Mouse (Mus musculus) heart, postnatal 14 days (tissue): ENCODE data around the gene Olfr403. TPM values are rescaled to one million over a fixed set of nuclear protein-coding genes. Genes with fewer than 3 reads are reported as not detected.
"Not testable (repeated sequence)": the region's sequence is repeated elsewhere in the genome, so short reads cannot be mapped to it uniquely, and the experiment has no call there.

Source experiments
- DNase-seq, 2 experiments: peaks; one replicate each; pipeline ENCODE4 v3.0.0; 2021 to 2022
- intact Hi-C: fragments of 180-260 bp; cut with DNase I; formaldehyde crosslinking; loops from one replicate; pipeline ENCODE4 v1.15.1; 2025
- long read RNA-seq, 2 experiments: library from polyadenylated mRNA; stranded (forward); transcript quantifications; one replicate each; pipeline ENCODE4 v2.0.0; 2021
- total RNA-seq, 2 experiments: library from RNA; stranded (reverse); gene quantifications; 2 replicates each; pipeline ENCODE4 v1.2.3; 2021

Gene Olfr403
- total RNA-seq: not detected
- long read RNA-seq, experiment 1: 0 reads
- long read RNA-seq, experiment 2: 0 reads

DNA sequence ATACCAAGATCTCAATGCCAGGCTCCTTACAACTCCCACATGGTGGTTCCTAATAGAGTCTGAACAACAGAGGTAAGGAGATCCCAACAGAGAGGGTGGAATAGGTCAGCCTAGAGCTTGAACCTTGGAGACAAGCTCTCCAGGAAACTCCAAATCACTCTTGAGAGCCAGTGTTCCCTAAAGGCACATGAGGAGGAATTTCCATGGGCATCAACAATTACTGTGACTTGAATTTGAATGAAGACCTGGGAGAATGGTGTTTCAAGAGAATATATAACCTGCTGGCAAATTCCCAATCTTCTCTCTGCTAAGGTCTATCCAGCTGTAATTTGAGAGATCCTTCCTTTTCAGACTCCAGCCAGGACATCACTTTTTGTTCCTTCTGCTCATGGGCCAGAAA, at the start of gene Olfr403:
Gene Olfr403, plus strand, starts transcription at position 301 of the 400 bp plus-strand sequence.
- DNase-seq: no peak

DNA sequence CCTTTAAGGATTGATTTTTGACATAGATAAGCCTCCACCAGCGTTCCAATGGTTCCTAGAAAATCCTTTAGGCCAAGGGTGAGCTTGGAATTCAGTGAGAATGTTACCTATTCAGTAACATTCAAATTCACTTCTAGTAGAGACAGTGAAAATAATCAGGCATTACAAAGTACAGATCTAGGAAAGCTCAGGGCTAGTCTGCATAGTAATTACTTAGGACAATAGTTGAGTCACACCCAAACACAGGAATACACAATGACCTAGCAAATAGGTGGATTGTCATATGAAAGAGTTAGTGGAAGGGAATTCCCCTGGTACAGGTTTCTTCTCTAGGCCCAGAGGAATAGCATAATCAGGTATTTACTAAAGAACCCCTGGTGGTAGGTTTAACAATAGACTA, 46.0 kb upstream of the Olfr403 start:
- DNase-seq, intact Hi-C loops: not testable (repeated sequence)

More for the DNA sequence above, at the start of gene Olfr403:
- intact Hi-C loops: no loop called here

DNA sequence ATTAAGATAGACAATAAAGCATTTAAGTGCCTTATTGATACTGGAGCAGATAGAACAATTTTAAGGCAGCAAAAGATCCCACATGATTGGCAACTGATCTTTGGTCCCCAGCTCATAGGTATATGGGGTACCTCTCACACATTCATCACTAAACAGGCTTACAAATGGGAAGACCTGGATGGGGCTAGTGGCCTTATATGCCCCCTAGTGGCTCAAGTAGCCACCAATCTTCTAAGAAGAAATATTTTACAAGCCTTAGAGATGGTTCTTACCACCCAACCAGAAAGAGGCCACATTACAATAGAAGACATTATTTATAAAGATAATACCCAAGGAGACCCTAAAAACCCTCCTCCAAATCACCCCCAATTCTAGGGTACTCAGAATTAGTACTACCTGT, 40.2 kb upstream of the Olfr403 start:
- intact Hi-C loops: no loop called here
- DNase-seq: no peak

DNA sequence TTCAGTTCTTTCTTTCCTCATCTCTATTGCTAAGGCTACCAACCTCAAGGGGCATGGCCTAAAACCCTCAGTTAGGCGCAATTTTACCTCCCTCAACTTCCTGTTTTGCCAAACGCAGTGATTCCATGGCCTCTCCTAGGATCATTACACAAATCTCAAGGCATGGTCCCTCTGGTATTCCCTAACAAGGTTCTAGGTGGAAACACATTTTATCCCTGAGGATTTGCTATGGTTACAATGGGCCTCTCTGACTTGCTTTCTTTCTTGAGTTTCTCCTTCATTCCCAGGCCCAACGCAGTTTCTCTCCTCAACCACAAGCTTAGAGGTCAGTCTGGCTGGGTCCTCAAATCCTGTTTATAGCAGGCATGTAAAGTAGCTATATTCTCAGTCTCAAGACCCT, 32.8 kb upstream of the Olfr403 start, which contains the start of gene Olfr402:
Gene Olfr402, plus strand, starts transcription at position 301 of the 400 bp plus-strand sequence.
- intact Hi-C loops: no loop called here
- no peak for DNase-seq

DNA sequence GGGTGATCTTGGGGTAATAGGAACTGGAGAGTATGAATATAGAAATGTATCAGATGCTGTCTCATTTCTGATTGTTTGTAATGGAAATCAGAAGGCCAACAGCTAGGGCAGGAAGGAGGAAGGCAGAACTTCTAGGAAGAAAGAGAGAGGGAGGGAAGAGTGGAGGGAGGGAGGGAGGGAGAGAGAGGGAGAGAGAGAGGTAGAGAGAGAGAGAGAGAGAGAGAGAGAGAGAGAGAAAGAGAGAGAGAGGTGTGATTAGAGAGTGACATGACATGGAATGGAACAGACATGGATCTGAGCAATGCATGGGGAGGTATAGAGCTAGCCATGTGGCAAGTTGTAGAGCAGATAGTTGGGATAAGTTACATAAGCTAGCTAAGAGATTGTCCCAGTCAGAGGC, 17.3 kb upstream of the Olfr403 start:
- intact Hi-C loops: no loop called here
- DNase-seq: no peak

DNA sequence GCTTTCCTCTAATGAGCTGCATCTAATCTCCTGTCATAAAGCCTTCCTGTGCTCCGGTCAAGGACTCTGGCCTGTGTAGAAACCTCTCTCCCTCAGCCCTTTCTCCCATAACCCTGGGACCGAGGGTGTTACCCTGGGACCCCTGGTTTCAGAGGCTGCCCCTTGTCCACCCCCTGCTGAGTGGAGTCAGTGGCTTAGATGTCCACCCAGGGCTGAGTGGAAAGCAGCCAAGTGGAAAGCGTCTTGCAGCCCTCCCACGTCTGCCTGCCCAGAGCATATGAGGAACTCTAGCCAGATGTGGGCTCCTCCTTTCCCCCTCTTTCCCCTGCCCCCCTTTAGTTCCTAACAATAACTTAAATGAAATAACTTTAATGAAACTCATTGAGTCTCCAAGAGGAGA, 2.9 kb upstream of the Olfr403 start:
- intact Hi-C loops: no loop called here
- no peak for DNase-seq

DNA sequence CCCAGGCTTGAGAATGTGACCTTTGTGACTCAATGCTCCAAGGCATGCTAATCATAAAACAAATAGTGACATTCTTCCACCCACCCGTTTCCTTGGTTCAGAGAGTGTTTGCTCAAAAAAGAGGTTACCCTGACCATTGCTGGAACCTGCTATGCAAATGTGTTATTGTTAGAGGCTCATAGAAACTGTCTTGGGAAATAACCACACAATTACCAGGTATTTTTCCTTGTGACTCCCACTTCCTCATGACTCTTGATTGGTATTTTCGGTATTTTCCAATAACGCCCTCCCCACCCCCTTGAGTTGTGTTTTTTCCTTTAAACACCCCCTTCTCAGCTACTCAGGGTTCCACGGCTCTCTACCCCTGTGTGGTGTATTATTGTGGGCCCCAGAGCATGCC, 2.3 kb upstream of the Olfr403 start:
- no peak for DNase-seq
- intact Hi-C loops: no loop called here

DNA sequence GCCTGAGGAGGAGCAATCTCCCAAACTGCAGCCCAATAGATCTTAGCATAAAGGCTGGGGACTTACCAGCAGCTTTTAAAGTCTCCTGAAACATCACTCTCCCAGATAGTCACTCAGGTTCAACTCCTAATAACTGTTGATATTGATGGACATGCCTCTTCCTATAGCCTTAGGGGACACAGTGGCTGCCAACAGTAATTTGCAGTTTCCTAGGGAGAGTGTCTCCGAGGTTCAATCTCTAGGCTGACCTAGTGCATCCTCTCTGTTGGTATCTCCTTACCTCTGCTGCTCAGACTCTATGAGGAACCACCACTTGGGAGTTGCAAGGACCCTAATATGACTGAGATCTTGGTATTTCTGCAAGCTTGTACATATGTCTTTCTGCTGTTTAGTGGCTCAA, 25.2 kb downstream of the Olfr403 start, which contains the start of gene Olfr43:
Gene Olfr43, minus strand, starts transcription at position 101 of the 400 bp plus-strand sequence.
- intact Hi-C loops: no loop called here
- DNase-seq: no peak

DNA sequence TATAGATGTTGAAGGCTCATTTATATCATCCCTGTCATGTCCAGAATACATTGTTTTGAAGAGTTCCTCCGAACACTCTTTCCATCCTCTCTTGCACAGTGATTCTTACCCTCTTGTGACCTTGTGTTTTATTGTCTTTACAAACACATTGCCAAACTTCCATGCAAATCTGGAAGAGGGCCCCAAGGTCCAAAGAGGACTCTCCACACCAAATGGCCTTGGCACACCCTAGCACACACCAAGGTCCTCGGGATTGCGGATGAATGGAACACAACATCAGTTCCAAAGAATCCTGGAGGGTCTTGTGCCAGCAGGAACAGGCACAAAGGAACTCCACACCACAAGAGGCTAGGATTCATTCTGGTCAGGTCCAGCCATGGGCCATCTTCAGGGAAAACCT, 55.2 kb downstream of the Olfr403 start:
- DNase-seq: no peak
- intact Hi-C loops: no loop called here

Other genes starting within 250 kb of the Olfr403 start
- not detected for gene Olfr23, start 249.6 kb upstream of the Olfr403 start, total RNA-seq
- not detected for gene Olfr397, start 225.4 kb upstream of the Olfr403 start, total RNA-seq
- gene Olfr398, start 195.8 kb upstream of the Olfr403 start, total RNA-seq: not detected
- not detected for gene Olfr139, start 129.7 kb upstream of the Olfr403 start, total RNA-seq
- not detected for gene Olfr399, start 129.6 kb upstream of the Olfr403 start, total RNA-seq
- gene Zfp616, start 116.3 kb upstream of the Olfr403 start, total RNA-seq: not detected
- gene Olfr401, start 72.5 kb upstream of the Olfr403 start, total RNA-seq: not detected
- not detected for gene Olfr402, start 32.7 kb upstream of the Olfr403 start, total RNA-seq
- gene Olfr43, start 25.1 kb downstream of the Olfr403 start, total RNA-seq: not detected
- gene Olfr406, start 73.6 kb downstream of the Olfr403 start, total RNA-seq: not detected
- not detected for gene Olfr59, start 97.5 kb downstream of the Olfr403 start, total RNA-seq
- gene Olfr410, start 151.8 kb downstream of the Olfr403 start, total RNA-seq: not detected
- not detected for gene Olfr411, start 166.4 kb downstream of the Olfr403 start, total RNA-seq
- not detected for gene Olfr412, start 175.8 kb downstream of the Olfr403 start, total RNA-seq